Mouse (Mus musculus) myocyte (in vitro differentiated cells): Measurements from ENCODE around the gene Nrip1.

Experiments used
- CEBPB ChIP-seq: IDR thresholded peaks from 2 replicates; pipeline ENCODE4 v1.6.1; 2011; ENCODE audit warnings: mild to moderate bottlenecking, moderate library complexity; ENCODE audit not compliant: poor library complexity, insufficient read depth, severe bottlenecking
- E2F4 ChIP-seq: IDR thresholded peaks from one replicate; pipeline ENCODE4 v1.6.1; 2011; ENCODE audit warnings: mild to moderate bottlenecking, control low read depth, moderate library complexity; ENCODE audit not compliant: insufficient read depth
- MAX ChIP-seq: IDR thresholded peaks from one replicate; pipeline ENCODE4 v1.6.1; 2011; ENCODE audit warnings: low read depth, mild to moderate bottlenecking, control low read depth
- MYOD1 ChIP-seq, 3 experiments: IDR thresholded peaks; one replicate each; pipeline ENCODE4 v1.6.1; 2011; ENCODE audit warnings: control low read depth in 2 of 3, low read depth in 2 of 3, mild to moderate bottlenecking in 2 of 3, moderate library complexity in 1 of 3; ENCODE audit not compliant: insufficient read length in 2 of 3, control insufficient read depth in 1 of 3
- POLR2A ChIP-seq: IDR thresholded peaks from one replicate; pipeline ENCODE4 v1.6.1; 2011; ENCODE audit warnings: low read depth, mild to moderate bottlenecking, control low read depth, moderate library complexity; ENCODE audit not compliant: insufficient read length
- POLR2AphosphoS2 ChIP-seq: IDR thresholded peaks from one replicate; pipeline ENCODE4 v1.6.1; 2011; ENCODE audit warnings: low read depth, control low read depth; ENCODE audit not compliant: insufficient read length
- SRF ChIP-seq: IDR thresholded peaks from one replicate; pipeline ENCODE4 v1.6.1; 2011; ENCODE audit warnings: low read depth; ENCODE audit not compliant: control insufficient read depth, insufficient read length
- TCF12 ChIP-seq: IDR thresholded peaks from one replicate; pipeline ENCODE4 v1.6.1; 2011; ENCODE audit warnings: mild to moderate bottlenecking, control low read depth; ENCODE audit not compliant: poor library complexity, insufficient read depth, severe bottlenecking
- USF1 ChIP-seq: IDR thresholded peaks from one replicate; pipeline ENCODE4 v1.6.1; 2011; ENCODE audit warnings: low read depth, mild to moderate bottlenecking, control low read depth, moderate library complexity

DNA sequence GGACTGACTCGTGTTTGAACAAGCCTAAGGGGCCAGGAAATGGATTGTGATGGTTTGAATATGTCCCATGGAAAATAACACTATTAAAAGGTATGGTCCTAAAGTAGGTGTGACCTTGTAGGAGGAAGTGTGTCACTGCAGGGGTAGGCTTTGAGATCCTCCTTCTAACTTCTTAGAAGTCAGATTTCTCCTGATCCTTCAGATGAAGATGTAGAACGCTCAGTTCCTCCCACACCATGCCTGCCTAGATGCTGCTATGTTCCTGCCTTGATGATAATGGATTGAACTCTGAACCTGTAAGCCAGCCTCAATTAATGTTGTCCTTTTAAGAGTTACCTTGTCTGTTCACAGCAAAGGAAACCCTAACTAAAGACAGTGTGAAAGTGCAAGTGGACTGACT is 62.8 kb downstream of the Nrip1 start:
- TF ChIP-seq POLR2A (no peak), SRF (no peak), USF1 (no peak), MYOD1 (IDR thresholded peaks at IDR 0.05; ENCODE audit: control insufficient read depth in 1 of 3, insufficient read length in 2 of 3, low read depth in 2 of 3) (no peak), E2F4 (no peak), CEBPB (no peak), TCF12 (no peak), MAX (no peak), POLR2AphosphoS2 (no peak)
